Mouse (Mus musculus) layer of hippocampus, adult 9-11 months (tissue): Measurements from ENCODE around the gene Wee2.
A peak's percentile ranks its signal among the peaks of the same experiment; 100 is the strongest.

Experiments
- DNase-seq: peaks from one replicate; pipeline ENCODE4 v3.0.0; 2022

Gene Wee2

GRCm38 (mm10) chr6:40438936-40439335 lies at the start of gene Wee2:
TSS of gene Wee2 (plus strand) at chr6:40439088.
- DNase-seq = no peak

- no peak for DNase-seq
Observed at GRCm38 (mm10) chr6:40390975-40391374, 47.9 kb upstream of the Wee2 start.

GRCm38 (mm10) chr6:40393213-40393612 lies 45.7 kb upstream of the Wee2 start:
- peak; percentile 91 for DNase-seq

- no peak for DNase-seq
Observed at GRCm38 (mm10) chr6:40402031-40402430, 36.9 kb upstream of the Wee2 start.

GRCm38 (mm10) chr6:40403640-40404285 lies 35.1 kb upstream of the Wee2 start:
- peak; percentile 55 for DNase-seq

GRCm38 (mm10) chr6:40411085-40411484 lies 27.8 kb upstream of the Wee2 start:
- no peak for DNase-seq

- DNase-seq = no peak
Observed at GRCm38 (mm10) chr6:40413046-40413445, 25.8 kb upstream of the Wee2 start.

GRCm38 (mm10) chr6:40413565-40413964 lies 25.3 kb upstream of the Wee2 start:
- DNase-seq = no peak

GRCm38 (mm10) chr6:40415799-40416198 lies 23.1 kb upstream of the Wee2 start:
- DNase-seq = no peak

GRCm38 (mm10) chr6:40418386-40418785 lies 20.5 kb upstream of the Wee2 start:
- no peak for DNase-seq

GRCm38 (mm10) chr6:40421099-40421498 lies 17.8 kb upstream of the Wee2 start:
- DNase-seq = no peak

- no peak for DNase-seq
Observed at GRCm38 (mm10) chr6:40423013-40423412, 15.9 kb upstream of the Wee2 start.

GRCm38 (mm10) chr6:40423774-40424173 lies 15.1 kb upstream of the Wee2 start:
- peak; percentile 36 for DNase-seq

GRCm38 (mm10) chr6:40427441-40427840 lies 11.4 kb upstream of the Wee2 start:
- no peak for DNase-seq

- DNase-seq = no peak
Observed at GRCm38 (mm10) chr6:40428696-40429095, 10.2 kb upstream of the Wee2 start.

GRCm38 (mm10) chr6:40429521-40429931 lies 9.4 kb upstream of the Wee2 start:
- no peak for DNase-seq

GRCm38 (mm10) chr6:40430251-40430650 lies 8.6 kb upstream of the Wee2 start:
- no peak for DNase-seq

- DNase-seq = peak; percentile 30
Observed at GRCm38 (mm10) chr6:40430878-40431277, 8.0 kb upstream of the Wee2 start.

- DNase-seq = no peak
Observed at GRCm38 (mm10) chr6:40431356-40431755, 7.5 kb upstream of the Wee2 start.

GRCm38 (mm10) chr6:40431812-40432211 lies 7.1 kb upstream of the Wee2 start:
- no peak for DNase-seq

- peak; percentile 93 for DNase-seq
Observed at GRCm38 (mm10) chr6:40432346-40433275, 6.3 kb upstream of the Wee2 start.

- DNase-seq = no peak
Observed at GRCm38 (mm10) chr6:40434697-40435096, 4.2 kb upstream of the Wee2 start.

- peak; percentile 66 for DNase-seq
Observed at GRCm38 (mm10) chr6:40435151-40436046, 3.5 kb upstream of the Wee2 start.
